Mouse (Mus musculus) embryonic facial prominence, embryonic 15.5 days (tissue): Measurements from ENCODE around the gene Mettl3. TPM values are rescaled to one million over a fixed set of nuclear protein-coding genes. Genes with fewer than 3 reads are reported as not detected.
"Not testable (repeated sequence)": the region's sequence is repeated elsewhere in the genome, so short reads cannot be mapped to it uniquely, and the experiment has no call there.

Experiments
- ATAC-seq: fragments of 200-750 bp; cut with Nextera tagmentation; 2 replicates; pipeline ENCODE4 v1.8.0; 2017; ENCODE audit warnings: low read depth, moderate TSS enrichment; ENCODE audit not compliant: insufficient number of reproducible peaks, low FRiP score, low TSS enrichment
- H3K27ac ChIP-seq: fragments of 300-500 bp; sonication (generic); replicated peaks from 2 replicates; pipeline ENCODE4 v1.5.1; 2015; ENCODE audit warnings: mild to moderate bottlenecking, inconsistent platforms
- H3K27me3 ChIP-seq: fragments of 300-500 bp; sonication (generic); 2 replicates; pipeline ENCODE4 v1.6.1; 2015; ENCODE audit warnings: inconsistent platforms
- H3K36me3 ChIP-seq: fragments of 300-500 bp; sonication (generic); 2 replicates; pipeline ENCODE4 v1.6.1; 2015; ENCODE audit warnings: mild to moderate bottlenecking, inconsistent platforms
- H3K4me1 ChIP-seq: fragments of 300-500 bp; sonication (generic); 2 replicates; pipeline ENCODE4 v1.6.1; 2015; ENCODE audit warnings: inconsistent platforms
- H3K4me2 ChIP-seq: fragments of 300-500 bp; sonication (generic); replicated peaks from 2 replicates; pipeline ENCODE4 v1.6.1; 2015; ENCODE audit warnings: mild to moderate bottlenecking, inconsistent platforms
- H3K4me3 ChIP-seq: fragments of 300-500 bp; sonication (generic); replicated peaks from 2 replicates; pipeline ENCODE4 v1.5.1; 2015; ENCODE audit warnings: mild to moderate bottlenecking, inconsistent platforms
- H3K9ac ChIP-seq: fragments of 300-500 bp; sonication (generic); 2 replicates; pipeline ENCODE4 v1.6.1; 2015; ENCODE audit warnings: inconsistent platforms
- H3K9me3 ChIP-seq: fragments of 300-500 bp; sonication (generic); replicated peaks from 2 replicates; pipeline ENCODE4 v1.6.1; 2016; ENCODE audit warnings: inconsistent platforms
- WGBS: fragments of 180-500 bp; shearing (Covaris S2); methylation state at CpG from one replicate; pipeline ENCODE4 v1.1.7; 2015; 5-methylcytosine and 5-hydroxymethylcytosine counted together
- polyA plus RNA-seq: library from polyadenylated mRNA; unstranded; fragments of >200 nt; fragmentation: Nextera tagmentation; extraction: Ambion mirVana; gene quantifications from 2 replicates; pipeline ENCODE4 v1.2.1, GENCODE M21; 2015

The Mettl3 gene
- polyA plus RNA-seq, 1 experiment from 2014 or later = 44.2 TPM

GRCm38 (mm10) chr14:52315792-52316440, 11.0 kb upstream of the Mettl3 start:
- Histone ChIP-seq H3K27ac (peak overlapping the region; percentile 84), H3K27me3 (no peaks in the 10 kb centered on the region), H3K9ac (peak overlapping the region; percentile 76), H3K36me3 (peaks cover 35% of the 10 kb centered on the region), H3K4me3 (peak overlapping the region; percentile 82), H3K4me2 (peak overlapping the region; percentile 72), H3K9me3 (no peaks in the 10 kb centered on the region), H3K4me1 (peaks cover 30% of the 10 kb centered on the region)
- 1% methylated on average over 40 of the region's 41 CpGs for WGBS
- peak; percentile 78 for ATAC-seq

- ATAC-seq = no peak
- H3K4me3 ChIP-seq = peak overlapping the region; percentile 82
- 7% methylated on average over 17 of the region's 17 CpGs for WGBS
- H3K9ac ChIP-seq = peak overlapping the region; percentile 76
- peaks cover 30% of the 10 kb centered on the region for H3K4me1 ChIP-seq
- H3K27me3 ChIP-seq = no peaks in the 10 kb centered on the region
- peak overlapping the region; percentile 84 for H3K27ac ChIP-seq
- peaks cover 40% of the 10 kb centered on the region for H3K36me3 ChIP-seq
- no peaks in the 10 kb centered on the region for H3K9me3 ChIP-seq
- H3K4me2 ChIP-seq = peak overlapping the region; percentile 72
Observed at GRCm38 (mm10) chr14:52315283-52315780, 10.4 kb upstream of the Mettl3 start.

GRCm38 (mm10) chr14:52314808-52315150, 9.9 kb upstream of the Mettl3 start:
- peaks cover 30% of the 10 kb centered on the region for H3K4me1 ChIP-seq
- H3K4me2 ChIP-seq = peak overlapping the region; percentile 72
- H3K9ac ChIP-seq = no peak overlapping the region; the same call in 1 of the 2 replicates
- ATAC-seq = no peak
- no peaks in the 10 kb centered on the region for H3K27me3 ChIP-seq
- peak overlapping the region; percentile 82 for H3K4me3 ChIP-seq
- 54% methylated on average over 8 of the region's 8 CpGs for WGBS
- no peak overlapping the region for H3K27ac ChIP-seq
- H3K9me3 ChIP-seq = no peaks in the 10 kb centered on the region
- peaks cover 41% of the 10 kb centered on the region for H3K36me3 ChIP-seq

- Histone ChIP-seq H3K4me3 (peak overlapping the region; percentile 82; the same call in 1 of the 2 replicates), H3K9me3 (no peaks in the 10 kb centered on the region), H3K4me1 (peaks cover 30% of the 10 kb centered on the region), H3K36me3 (peaks cover 42% of the 10 kb centered on the region), H3K27me3 (no peaks in the 10 kb centered on the region), H3K4me2 (peak overlapping the region; percentile 72; the same call in 1 of the 2 replicates), H3K9ac (no peak overlapping the region), H3K27ac (no peak overlapping the region)
- 87% methylated on average over 26 of the region's 26 CpGs for WGBS
- ATAC-seq = no peak
Observed at GRCm38 (mm10) chr14:52313931-52314807, 9.2 kb upstream of the Mettl3 start.

- Histone ChIP-seq H3K27me3 (no peaks in the 10 kb centered on the region), H3K36me3 (peaks cover 50% of the 10 kb centered on the region)
Observed at GRCm38 (mm10) chr14:52310906-52311305, 6.0 kb upstream of the Mettl3 start.

GRCm38 (mm10) chr14:52310343-52310742, 5.4 kb upstream of the Mettl3 start:
- H3K27me3 ChIP-seq, H3K9me3 ChIP-seq, H3K4me2 ChIP-seq, H3K27ac ChIP-seq, ATAC-seq, H3K9ac ChIP-seq, H3K4me3 ChIP-seq: not testable (repeated sequence)
- H3K4me1 ChIP-seq = peaks cover 20% of the 10 kb centered on the region
- 93% methylated on average over 6 of the region's 6 CpGs for WGBS
- peaks cover 50% of the 10 kb centered on the region for H3K36me3 ChIP-seq

More at GRCm38 (mm10) chr14:52310906-52311305, 6.0 kb upstream of the Mettl3 start:
- Histone ChIP-seq H3K9ac (no peak overlapping the region), H3K4me3 (no peak overlapping the region), H3K4me1 (peaks cover 23% of the 10 kb centered on the region), H3K4me2 (no peak overlapping the region), H3K27ac (no peak overlapping the region), H3K9me3 (no peaks in the 10 kb centered on the region)
- no peak for ATAC-seq
- 90% methylated on average over 2 of the region's 2 CpGs for WGBS

GRCm38 (mm10) chr14:52306100-52306499, 1.2 kb upstream of the Mettl3 start:
- Histone ChIP-seq H3K9ac (no peak overlapping the region), H3K4me2 (no peak overlapping the region), H3K27me3 (no peaks in the 10 kb centered on the region), H3K4me1 (0 out of 2 replicates have a peak, but pooled peaks cover 3% of the 10 kb centered on the region), H3K9me3 (no peaks in the 10 kb centered on the region), H3K4me3 (no peak overlapping the region), H3K27ac (no peak overlapping the region), H3K36me3 (peaks cover 15% of the 10 kb centered on the region)
- WGBS = 95% methylated on average over 2 of the region's 2 CpGs
- ATAC-seq = no peak

- H3K4me2 ChIP-seq, H3K27me3 ChIP-seq, H3K27ac ChIP-seq, H3K4me3 ChIP-seq, H3K9me3 ChIP-seq, H3K9ac ChIP-seq, ATAC-seq, H3K4me1 ChIP-seq: not testable (repeated sequence)
- WGBS = 89% methylated on average over 3 of the region's 3 CpGs
- peaks cover 19% of the 10 kb centered on the region for H3K36me3 ChIP-seq
Observed at GRCm38 (mm10) chr14:52303517-52303916, 1.4 kb downstream of the Mettl3 start.

- Histone ChIP-seq H3K4me1 (no peaks in the 10 kb centered on the region), H3K9me3 (no peaks in the 10 kb centered on the region), H3K4me2 (no peak overlapping the region), H3K4me3 (no peak overlapping the region), H3K9ac (no peak overlapping the region), H3K27me3 (no peaks in the 10 kb centered on the region), H3K27ac (no peak overlapping the region), H3K36me3 (peaks cover 80% of the 10 kb centered on the region)
- ATAC-seq = no peak; the same call in 1 of the 2 replicates
- 66% methylated on average over 6 of the region's 6 CpGs for WGBS
Observed at GRCm38 (mm10) chr14:52295558-52296264, 9.2 kb downstream of the Mettl3 start.

GRCm38 (mm10) chr14:52284191-52284590, 20.7 kb downstream of the Mettl3 start:
- Histone ChIP-seq H3K36me3 (peaks cover 28% of the 10 kb centered on the region), H3K4me3 (no peak overlapping the region), H3K27ac (no peak overlapping the region), H3K9me3 (no peaks in the 10 kb centered on the region), H3K4me1 (0 out of 2 replicates have a peak, but pooled peaks cover 4% of the 10 kb centered on the region), H3K9ac (no peak overlapping the region), H3K27me3 (no peaks in the 10 kb centered on the region), H3K4me2 (no peak overlapping the region)
- ATAC-seq = no peak
- WGBS = 91% methylated on average over 3 of the region's 3 CpGs

- H3K27ac ChIP-seq = no peak overlapping the region
- 0 out of 2 replicates have a peak, but pooled peaks cover 4% of the 10 kb centered on the region for H3K4me1 ChIP-seq
- no peak overlapping the region for H3K9ac ChIP-seq
- H3K27me3 ChIP-seq = no peaks in the 10 kb centered on the region
- 93% methylated on average over 5 of the region's 5 CpGs for WGBS
- no peak overlapping the region for H3K4me2 ChIP-seq
- no peaks in the 10 kb centered on the region for H3K9me3 ChIP-seq
- H3K36me3 ChIP-seq = peaks cover 24% of the 10 kb centered on the region
- ATAC-seq = no peak
- H3K4me3 ChIP-seq = no peak overlapping the region
Observed at GRCm38 (mm10) chr14:52283629-52284028, 21.3 kb downstream of the Mettl3 start.
